Mouse (Mus musculus): Measurements from ENCODE around the gene H2al2a. TPM values are rescaled to one million over a fixed set of nuclear protein-coding genes. Genes with fewer than 3 reads are reported as not detected.

H2al2a gene
- total and polyA plus RNA-seq, 3 experiments, result 0.51 TPM; not detected in 2

GRCm38 (mm10) chr2:18040347-18041160 lies 43.8 kb upstream of the H2al2a start:
- no peaks in the 10 kb centered on the region for H3K27me3 ChIP-seq (ENCODE audit: control insufficient read depth, insufficient read depth, low read length)
- TF ChIP-seq POLR2A (IDR thresholded peaks at IDR 0.05; ENCODE audit: insufficient read depth, low read depth, low read length), result no peak
- TF ChIP-seq CTCF (IDR thresholded peaks at IDR 0.05), result no peak
- no peak for TF ChIP-seq EP300 (IDR thresholded peaks at IDR 0.05; ENCODE audit: insufficient read depth, low read depth, low read length)
- H3K4me1 ChIP-seq (ENCODE audit: control insufficient read depth, insufficient read depth, low read length), result no peaks in the 10 kb centered on the region; the same call in 1 of the 2 replicates
- peaks cover 3% of the 10 kb centered on the region for H3K36me3 ChIP-seq (ENCODE audit: control insufficient read depth, insufficient read depth, low read length)
- H3K9ac ChIP-seq (ENCODE audit: low read depth, low read length), result no peak overlapping the region
- H3K4me3 ChIP-seq, result no peak overlapping the region
- 94% methylated on average over 27 of the region's 27 CpGs for WGBS
- H3K27ac ChIP-seq, result no peak overlapping the region
- no peak for DNase-seq
- H3K79me2 ChIP-seq (replicated peaks; ENCODE audit: control insufficient read depth, insufficient read depth, low read length), result no peaks in the 10 kb centered on the region
- intact Hi-C loops (cut with DNase I), result no loop called here

GRCm38 (mm10) chr2:18039566-18040290 lies 43.0 kb upstream of the H2al2a start:
- 50% methylated on average over 46 of the region's 46 CpGs for WGBS
- intact Hi-C loops (cut with DNase I), result no loop called here
- Histone ChIP-seq H3K4me1 (ENCODE audit: control insufficient read depth, insufficient read depth, low read length) (no peaks in the 10 kb centered on the region), H3K36me3 (ENCODE audit: control insufficient read depth, insufficient read depth, low read length) (no peaks in the 10 kb centered on the region; the same call in 1 of the 2 replicates), H3K27ac (no peak overlapping the region), H3K27me3 (ENCODE audit: control insufficient read depth, insufficient read depth, low read length) (no peaks in the 10 kb centered on the region), H3K79me2 (replicated peaks; ENCODE audit: control insufficient read depth, insufficient read depth, low read length) (no peaks in the 10 kb centered on the region), H3K4me3 (no peak overlapping the region), H3K9ac (ENCODE audit: low read depth, low read length) (no peak overlapping the region)
- peak in 1 of 2 experiments; percentile 32 for DNase-seq
- TF ChIP-seq EP300 (IDR thresholded peaks at IDR 0.05; ENCODE audit: insufficient read depth, low read depth, low read length) (no peak), CTCF (IDR thresholded peaks at IDR 0.05) (no peak), POLR2A (IDR thresholded peaks at IDR 0.05; ENCODE audit: insufficient read depth, low read depth, low read length) (no peak)

GRCm38 (mm10) chr2:18038895-18039371 lies 42.2 kb upstream of the H2al2a start:
- Histone ChIP-seq H3K36me3 (ENCODE audit: control insufficient read depth, insufficient read depth, low read length) (no peaks in the 10 kb centered on the region), H3K4me1 (ENCODE audit: control insufficient read depth, insufficient read depth, low read length) (no peaks in the 10 kb centered on the region), H3K27ac (no peak overlapping the region), H3K4me3 (no peak overlapping the region), H3K27me3 (ENCODE audit: control insufficient read depth, insufficient read depth, low read length) (no peaks in the 10 kb centered on the region), H3K9ac (ENCODE audit: low read depth, low read length) (no peak overlapping the region), H3K79me2 (replicated peaks; ENCODE audit: control insufficient read depth, insufficient read depth, low read length) (no peaks in the 10 kb centered on the region)
- TF ChIP-seq CTCF (IDR thresholded peaks at IDR 0.05) (no peak), POLR2A (IDR thresholded peaks at IDR 0.05; ENCODE audit: insufficient read depth, low read depth, low read length) (no peak), EP300 (IDR thresholded peaks at IDR 0.05; ENCODE audit: insufficient read depth, low read depth, low read length) (no peak)
- DNase-seq, result no peak
- WGBS, result 85% methylated on average over 10 of the region's 10 CpGs
- intact Hi-C loops (cut with DNase I), result no loop called here

GRCm38 (mm10) chr2:18038141-18038752 lies 41.5 kb upstream of the H2al2a start:
- TF ChIP-seq EP300 (IDR thresholded peaks at IDR 0.05; ENCODE audit: insufficient read depth, low read depth, low read length) (no peak), POLR2A (IDR thresholded peaks at IDR 0.05; ENCODE audit: insufficient read depth, low read depth, low read length) (no peak), CTCF (IDR thresholded peaks at IDR 0.05) (no peak)
- intact Hi-C loops (cut with DNase I), result no loop called here

GRCm38 (mm10) chr2:18037491-18037890 lies 40.7 kb upstream of the H2al2a start, which contains the start of gene A930004D18Rik:
A930004D18Rik (minus strand) TSS chr2:18037737.
- no peaks in the 10 kb centered on the region for H3K27me3 ChIP-seq (ENCODE audit: control insufficient read depth, insufficient read depth, low read length)
- H3K36me3 ChIP-seq (ENCODE audit: control insufficient read depth, insufficient read depth, low read length), result no peaks in the 10 kb centered on the region
- H3K4me3 ChIP-seq, result no peak within 1 kb of the TSS
- no peak within 1 kb of the TSS for H3K9ac ChIP-seq (ENCODE audit: low read depth, low read length)
- TF ChIP-seq EP300 (IDR thresholded peaks at IDR 0.05; ENCODE audit: insufficient read depth, low read depth, low read length) (no peak), POLR2A (IDR thresholded peaks at IDR 0.05; ENCODE audit: insufficient read depth, low read depth, low read length) (no peak), CTCF (IDR thresholded peaks at IDR 0.05) (no peak)
- intact Hi-C loops (cut with DNase I), result no loop called here
- no peaks in the 10 kb centered on the region for H3K4me1 ChIP-seq (ENCODE audit: control insufficient read depth, insufficient read depth, low read length)
- H3K79me2 ChIP-seq (replicated peaks; ENCODE audit: control insufficient read depth, insufficient read depth, low read length), result no peaks in the 10 kb centered on the region
- DNase-seq, result no peak
- 65% methylated on average over 2 of the region's 2 CpGs for WGBS
- H3K27ac ChIP-seq, result no peak within 1 kb of the TSS

More at GRCm38 (mm10) chr2:18038141-18038752, 41.5 kb upstream of the H2al2a start:
- H3K27me3 ChIP-seq (ENCODE audit: control insufficient read depth, insufficient read depth, low read length), result no peaks in the 10 kb centered on the region
- no peak overlapping the region for H3K27ac ChIP-seq
- WGBS, result 72% methylated on average over 3 of the region's 3 CpGs
- no peaks in the 10 kb centered on the region for H3K79me2 ChIP-seq (replicated peaks; ENCODE audit: control insufficient read depth, insufficient read depth, low read length)
- no peak for DNase-seq
- H3K9ac ChIP-seq (ENCODE audit: low read depth, low read length), result no peak overlapping the region
- no peaks in the 10 kb centered on the region for H3K4me1 ChIP-seq (ENCODE audit: control insufficient read depth, insufficient read depth, low read length)
- H3K36me3 ChIP-seq (ENCODE audit: control insufficient read depth, insufficient read depth, low read length), result no peaks in the 10 kb centered on the region
- no peak overlapping the region for H3K4me3 ChIP-seq
